Mouse (Mus musculus) cerebellum, adult 2 months (tissue): ENCODE data around the gene Gm11549.

ENCODE experiments used
- CTCF ChIP-seq: fragments of 200-500 bp; IDR thresholded peaks from 2 replicates; pipeline ENCODE4 v1.5.1; 2011; ENCODE audit warnings: low read depth, mild to moderate bottlenecking, control low read depth, low read length, moderate library complexity, borderline replicate concordance; ENCODE audit not compliant: insufficient read depth
- POLR2A ChIP-seq: fragments of 200-500 bp; IDR thresholded peaks from 2 replicates; pipeline ENCODE4 v1.6.1; 2011; ENCODE audit warnings: low read length, control low read depth, borderline replicate concordance; ENCODE audit not compliant: insufficient read depth

- TF ChIP-seq CTCF (no peak), POLR2A (no peak)
Observed at GRCm38 (mm10) chr3:36501546-36501945, 20.1 kb downstream of the Gm11549 start.
